ENCODE assay signal across 16 mouse cellular contexts in genomic region chr3:54708972-54709371, GRCm38 (mm10). TPM values are rescaled to one million over a fixed set of nuclear protein-coding genes. Genes with fewer than 3 reads are reported as not detected.
DNase-seq lines count a peak whose midpoint lies in the region; ATAC-seq and TF ChIP-seq lines count a peak whose summit lies in the region.
"Had no signal": no experiment of that assay in that cellular context is flagged by ENCODE, and none has a peak within 500 bp of the region (broad histone marks: within the 10 kb centered on the region; RNA-seq: fewer than 3 reads in every experiment).

No protein-coding gene starts in this region.

- H3K4me2 ChIP-seq in liver, postnatal 0 days (ENCODE audit: low read depth, low read length) = 0 out of 2 replicates have a peak overlapping the region, but pooled peaks have one; percentile 6
- H3K4me2 ChIP-seq in liver, embryonic 11.5 days = no peak overlapping the region
- H3K4me2 ChIP-seq: limb, embryonic 13.5 days had no signal

- H3K27me3 ChIP-seq in liver, postnatal 0 days (ENCODE audit: insufficient read depth, low read length) = no peaks in the 10 kb centered on the region
- H3K27me3 ChIP-seq in liver, embryonic 11.5 days (replicated peaks; ENCODE audit: control insufficient read depth, insufficient read depth, low read length) = no peaks in the 10 kb centered on the region
- H3K27me3 ChIP-seq: limb, embryonic 13.5 days had no signal

- no peaks in the 10 kb centered on the region for H3K4me1 ChIP-seq in liver, postnatal 0 days (ENCODE audit: insufficient read depth)
- no peaks in the 10 kb centered on the region for H3K4me1 ChIP-seq in liver, embryonic 11.5 days (replicated peaks; ENCODE audit: control insufficient read depth, insufficient read depth, low read length)
- no peaks in the 10 kb centered on the region for H3K4me1 ChIP-seq in bone marrow macrophage, adult 2 months (ENCODE audit: control insufficient read depth, insufficient read depth, low read length)
- H3K4me1 ChIP-seq: limb, embryonic 13.5 days had no signal

- no peak overlapping the region for H3K9ac ChIP-seq in liver, postnatal 0 days (replicated peaks)
- no peak overlapping the region for H3K9ac ChIP-seq in liver, embryonic 11.5 days (ENCODE audit: low read depth, low read length)
- H3K9ac ChIP-seq: limb, embryonic 13.5 days had no signal

- no peak overlapping the region for H3K4me3 ChIP-seq in liver, postnatal 0 days (ENCODE audit: low read depth, low read length)
- no peak overlapping the region for H3K4me3 ChIP-seq in liver, embryonic 11.5 days (ENCODE audit: low read depth, low read length)
- H3K4me3 ChIP-seq in bone marrow macrophage, adult 2 months (ENCODE audit: insufficient read depth, low read length) = no peak overlapping the region
- H3K4me3 ChIP-seq: erythroblast, embryonic 14.5 days; limb, embryonic 13.5 days had no signal

- peak overlapping the region; percentile 63 for H3K27ac ChIP-seq in liver, postnatal 0 days (ENCODE audit: low read depth)
- H3K27ac ChIP-seq in liver, embryonic 11.5 days (ENCODE audit: low read depth, low read length) = no peak overlapping the region
- peak overlapping the region; percentile 43; the same call in 1 of the 2 replicates for H3K27ac ChIP-seq in bone marrow macrophage, adult 2 months (ENCODE audit: insufficient read depth, low read depth, low read length)
- H3K27ac ChIP-seq: limb, embryonic 13.5 days had no signal

- TF ChIP-seq POLR2A in bone marrow macrophage, adult 2 months (IDR thresholded peaks at IDR 0.05; ENCODE audit: borderline replicate concordance, low read depth, low read length) = no peak

- 62% methylated on average over 9 of the region's 9 CpGs for WGBS in liver, postnatal 0 days (ENCODE audit: insufficient replicate concordance)
- 79% methylated on average over 9 of the region's 9 CpGs for WGBS in liver, embryonic 11.5 days

- DNase-seq in liver, postnatal 0 days = no peak
- no peak for DNase-seq in liver, embryonic 11.5 days (ENCODE audit: low spot score)
- DNase-seq in cerebellum, postnatal 4 days (ENCODE audit: low spot score in 2 of 2) = no peak
- DNase-seq in frontal cortex, postnatal 10 days (ENCODE audit: low spot score in 2 of 2) = no peak
- DNase-seq: cerebellum, adult 2 months; right cerebral cortex, postnatal 25 days had no signal

- no peaks in the 10 kb centered on the region for H3K9me3 ChIP-seq in liver, postnatal 0 days (ENCODE audit: low read length)
- no peaks in the 10 kb centered on the region for H3K9me3 ChIP-seq in liver, embryonic 11.5 days (ENCODE audit: control insufficient read depth, low read length)
- H3K9me3 ChIP-seq: G1E; limb, embryonic 13.5 days had no signal

- no peak for TF ChIP-seq EP300 in liver, postnatal 0 days (IDR thresholded peaks at IDR 0.05; ENCODE audit: low read depth)

- ATAC-seq in liver, postnatal 0 days = peak; percentile 33
- no peak for ATAC-seq in liver, embryonic 11.5 days (replicated peaks; ENCODE audit: low FRiP score)
- ATAC-seq in CD4-positive, CD25-positive, alpha-beta regulatory T cell, adult 4 months = peak; percentile 93
- peak; percentile 88 for ATAC-seq in monocyte, adult 5-6 weeks (replicated peaks; ENCODE audit: insufficient number of reproducible peaks, low FRiP score, low TSS enrichment, poor library complexity, severe bottlenecking)

- TF ChIP-seq CTCF in liver, postnatal 0 days (IDR thresholded peaks at IDR 0.05; ENCODE audit: low read depth) = no peak
- no peak for TF ChIP-seq CTCF in bone marrow macrophage, adult 2 months (IDR thresholded peaks at IDR 0.05; ENCODE audit: low read depth, low read length)

- H3K36me3 ChIP-seq in liver, postnatal 0 days (replicated peaks; ENCODE audit: insufficient read depth, low read length) = peaks cover 74% of the 10 kb centered on the region
- peaks cover 41% of the 10 kb centered on the region for H3K36me3 ChIP-seq in liver, embryonic 11.5 days (ENCODE audit: control insufficient read depth, insufficient read depth, low read length)

RNA-seq across cellular contexts. Expression of gene Gm21958, which starts 5.2 kb away (rescaled TPM):
- not detected in 2 replicates for polyA plus RNA-seq in liver, postnatal 0 days (2015; fragmentation: Nextera tagmentation; extraction: Ambion mirVana)
- polyA plus RNA-seq in liver, embryonic 11.5 days (2014; fragmentation: Nextera tagmentation; extraction: Ambion mirVana) = 0.91 TPM in 1 of 2 replicates, not detected in the other
- polyA plus RNA-seq in CD4-positive, CD25-positive, alpha-beta regulatory T cell, adult 4 months (2017; shearing (Covaris generic)) = 1 to 10 TPM in 1 of 2 experiments, not detected in 1; 3.5 TPM
- polyA plus RNA-seq in bone marrow macrophage, adult 2 months (2012; ENCODE audit: insufficient read depth, insufficient read length, missing spikeins) = not detected in 2 replicates
- total RNA-seq in monocyte, adult 5-6 weeks (2017) = not detected in 3 replicates
- total RNA-seq: G1E; left cerebral cortex, adult 18-20 months had no signal
- polyA plus RNA-seq: cerebellum, adult 2 months; erythroblast, embryonic 14.5 days; G1E; gonadal fat pad, adult 2 months; large intestine, adult 2 months; testis, adult 2 months had no signal

RNA-seq across cellular contexts. Expression of gene Supt20, which starts 16.4 kb away (rescaled TPM):
- 17.2 and 19.9 TPM in 2 replicates for polyA plus RNA-seq in liver, postnatal 0 days (2015; fragmentation: Nextera tagmentation; extraction: Ambion mirVana)
- polyA plus RNA-seq in liver, embryonic 11.5 days (2014; fragmentation: Nextera tagmentation; extraction: Ambion mirVana) = 84.6 and 91.2 TPM in 2 replicates
- polyA plus RNA-seq in CD4-positive, CD25-positive, alpha-beta regulatory T cell, adult 4 months (2017; shearing (Covaris generic)) = 100 to 1,000 TPM; 245 to 256 TPM
- polyA plus RNA-seq in bone marrow macrophage, adult 2 months (2012; ENCODE audit: insufficient read depth, insufficient read length, missing spikeins) = 64.4 and 69.5 TPM in 2 replicates
- total RNA-seq in monocyte, adult 5-6 weeks (2017) = 47.4 to 88.0 TPM (median 61.8 TPM) in 3 replicates

RNA-seq across cellular contexts. Expression of gene Exosc8, which starts 26.2 kb away (rescaled TPM):
- 38.7 and 42.7 TPM in 2 replicates for polyA plus RNA-seq in liver, postnatal 0 days (2015; fragmentation: Nextera tagmentation; extraction: Ambion mirVana)
- 185 and 203 TPM in 2 replicates for polyA plus RNA-seq in liver, embryonic 11.5 days (2014; fragmentation: Nextera tagmentation; extraction: Ambion mirVana)
- 100 to 1,000 TPM; 218 to 259 TPM for polyA plus RNA-seq in CD4-positive, CD25-positive, alpha-beta regulatory T cell, adult 4 months (2017; shearing (Covaris generic))
- 33.4 and 36.4 TPM in 2 replicates for polyA plus RNA-seq in bone marrow macrophage, adult 2 months (2012; ENCODE audit: insufficient read depth, insufficient read length, missing spikeins)
- total RNA-seq in monocyte, adult 5-6 weeks (2017) = 85.4 to 124 TPM (median 90.1 TPM) in 3 replicates

RNA-seq across cellular contexts. Expression of gene Alg5, which starts 26.4 kb away (rescaled TPM):
- polyA plus RNA-seq in liver, postnatal 0 days (2015; fragmentation: Nextera tagmentation; extraction: Ambion mirVana) = 41.4 and 43.4 TPM in 2 replicates
- 48.9 and 49.3 TPM in 2 replicates for polyA plus RNA-seq in liver, embryonic 11.5 days (2014; fragmentation: Nextera tagmentation; extraction: Ambion mirVana)
- polyA plus RNA-seq in CD4-positive, CD25-positive, alpha-beta regulatory T cell, adult 4 months (2017; shearing (Covaris generic)) = 10 to 100 TPM; 91.2 to 92.6 TPM
- 33.2 and 35.5 TPM in 2 replicates for polyA plus RNA-seq in bone marrow macrophage, adult 2 months (2012; ENCODE audit: insufficient read depth, insufficient read length, missing spikeins)
- total RNA-seq in monocyte, adult 5-6 weeks (2017) = 45.9 to 54.5 TPM (median 53.9 TPM) in 3 replicates
- polyA plus RNA-seq: erythroblast, embryonic 14.5 days had no signal

RNA-seq across cellular contexts. Expression of gene Smad9, which starts 46.4 kb away (rescaled TPM):
- polyA plus RNA-seq in liver, postnatal 0 days (2015; fragmentation: Nextera tagmentation; extraction: Ambion mirVana) = 0.86 and 1.4 TPM in 2 replicates
- polyA plus RNA-seq in liver, embryonic 11.5 days (2014; fragmentation: Nextera tagmentation; extraction: Ambion mirVana) = 0.51 and 0.66 TPM in 2 replicates
- polyA plus RNA-seq in CD4-positive, CD25-positive, alpha-beta regulatory T cell, adult 4 months (2017; shearing (Covaris generic)) = not detected
- not detected in 2 replicates for polyA plus RNA-seq in bone marrow macrophage, adult 2 months (2012; ENCODE audit: insufficient read depth, insufficient read length, missing spikeins)
- not detected in 3 replicates for total RNA-seq in monocyte, adult 5-6 weeks (2017)
- polyA plus RNA-seq: erythroblast, embryonic 14.5 days; G1E had no signal
